Mouse (Mus musculus): ENCODE measurements at regions not wholly inside any gene's neighbourhood (a gene's known extent, or its start where the extent isn't known, plus 50 kb on each side); places are given as distances from the start of the nearest gene placed in this dataset.

DNA sequence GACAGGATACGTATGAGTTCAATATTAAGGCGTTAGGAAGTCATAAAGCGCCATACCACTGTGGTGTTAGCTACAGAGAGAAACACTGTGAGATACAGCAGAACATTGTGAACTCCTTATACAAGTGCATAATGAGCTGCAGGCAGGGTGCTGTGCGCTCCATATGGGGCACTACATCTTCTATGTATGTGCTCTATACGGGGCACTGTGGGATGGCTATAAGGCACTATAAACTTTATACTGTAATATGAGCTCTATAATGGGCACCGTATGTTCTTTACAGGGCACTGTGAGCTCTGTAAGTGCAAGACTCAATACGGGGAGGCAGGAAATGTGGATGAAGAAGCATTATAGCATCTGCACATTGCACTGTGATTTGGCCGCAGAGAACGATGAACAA is 183.2 kb upstream of the Krr1 start:
- ATAC-seq: no peak

DNA sequence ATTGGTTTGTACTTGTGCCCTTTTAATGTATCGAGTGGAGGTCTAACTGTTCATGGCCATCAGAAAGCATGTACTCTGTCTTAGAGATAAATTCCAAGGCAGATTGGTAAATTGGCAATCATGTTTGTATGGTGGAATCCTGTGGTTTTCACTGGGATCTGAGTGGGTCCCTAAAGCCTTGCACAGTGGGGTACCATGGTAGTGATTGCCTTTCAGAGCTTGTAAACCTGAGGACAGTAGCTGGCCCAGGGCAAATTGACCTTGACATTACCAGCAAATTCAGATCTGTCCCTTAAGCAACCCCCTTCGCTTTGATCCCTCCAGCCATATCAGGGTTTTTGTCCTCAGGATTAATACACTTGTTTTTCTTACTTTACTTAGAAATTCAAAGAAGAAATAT is 181.6 kb upstream of the Krr1 start:
- ATAC-seq: no peak

DNA sequence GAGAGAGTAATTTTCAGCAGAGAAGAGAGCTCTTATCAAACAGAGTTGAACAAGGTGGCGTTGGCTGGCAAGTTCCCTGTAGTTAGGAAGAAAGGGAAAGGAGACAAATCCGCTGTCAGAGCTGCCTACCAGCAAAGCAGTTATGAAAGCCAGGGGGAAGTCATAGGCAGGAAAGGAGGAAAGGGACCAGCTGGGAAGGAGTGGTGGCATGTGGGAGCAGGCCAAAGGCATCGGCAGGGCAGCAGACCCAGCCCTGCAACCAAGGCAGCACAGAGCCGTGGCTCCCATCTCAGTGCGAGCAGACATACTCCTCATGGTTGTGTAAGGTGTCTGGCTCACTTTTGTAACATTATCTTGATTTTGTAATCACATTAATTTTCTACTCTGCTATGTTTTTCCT is 177.4 kb upstream of the Krr1 start:
- ATAC-seq: no peak

DNA sequence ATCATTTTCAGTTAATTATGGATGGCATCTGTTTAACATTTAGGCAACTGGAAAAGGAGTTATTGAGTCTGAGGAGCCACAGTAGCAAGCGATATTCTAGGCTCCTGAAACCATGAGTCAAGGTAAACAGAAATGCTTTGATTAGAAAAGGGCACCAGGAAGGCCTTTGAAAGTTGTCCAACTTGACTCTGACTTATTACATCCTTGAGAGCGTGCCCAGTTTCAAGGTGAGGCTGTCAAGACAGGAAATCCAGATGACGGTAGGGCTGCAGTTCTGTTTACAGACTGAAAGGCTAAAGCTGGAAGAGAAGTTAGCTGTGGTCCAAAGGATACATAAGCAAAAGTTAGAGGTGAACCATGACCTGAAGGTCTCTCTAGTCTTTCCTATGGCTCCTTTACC is 176.7 kb upstream of the Krr1 start:
- ATAC-seq: no peak

DNA sequence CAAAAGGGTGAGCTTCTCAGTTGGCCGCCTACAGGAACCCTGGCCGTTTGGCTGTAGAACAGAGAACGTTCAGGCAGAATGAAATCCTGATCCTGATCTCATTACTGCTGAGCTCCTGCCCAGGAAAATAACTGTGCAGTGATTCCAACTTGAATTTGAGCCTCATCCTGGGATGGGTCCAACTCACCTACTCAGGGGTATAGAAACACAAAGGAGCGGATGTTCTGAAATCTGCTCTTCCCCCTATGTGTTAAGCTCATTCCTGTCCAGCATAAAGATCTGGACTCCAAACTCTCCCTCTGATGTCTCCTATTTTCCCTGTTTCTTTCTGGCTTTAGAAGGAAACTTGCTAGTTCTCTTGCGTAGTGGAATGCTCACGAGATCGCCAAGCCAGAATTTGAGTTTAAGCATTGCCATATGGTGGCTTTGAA is 173.6 kb upstream of the Krr1 start:
- ATAC-seq: no peak

DNA sequence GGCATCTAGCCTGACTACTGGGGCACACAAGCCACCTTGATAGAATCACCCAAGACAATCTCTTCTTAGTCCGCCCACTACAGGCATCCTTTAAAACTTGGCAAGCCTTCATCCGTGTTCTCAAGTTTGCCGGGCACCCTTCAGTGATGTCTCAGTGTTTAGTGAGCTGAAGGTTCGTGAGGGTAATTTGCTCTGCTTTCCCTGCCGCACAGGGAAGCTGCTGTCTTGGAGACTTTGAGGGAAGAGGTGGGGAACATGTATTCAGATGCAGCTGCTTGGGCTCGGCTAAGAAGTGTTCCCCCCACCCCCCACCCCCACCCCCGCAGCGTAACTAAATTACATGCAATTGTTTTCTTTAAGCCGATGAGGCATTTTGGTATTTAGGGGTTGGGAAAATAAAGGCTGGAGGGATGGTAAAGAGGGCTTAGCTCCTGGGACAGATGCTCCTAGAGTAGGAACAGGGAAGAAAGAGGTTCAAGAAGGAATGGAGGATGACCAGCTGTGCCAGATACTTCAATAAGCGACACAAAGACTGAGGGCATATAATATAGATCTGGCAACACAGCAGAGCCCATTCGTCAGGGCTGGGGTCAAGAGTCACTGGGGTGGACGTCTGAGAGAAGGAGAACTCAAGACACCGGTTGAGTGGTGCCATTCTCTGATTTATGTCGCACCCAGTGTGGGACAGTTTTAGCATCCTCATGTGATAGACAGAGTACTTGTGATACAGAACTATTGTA is 172.4 kb upstream of the Krr1 start:
- ATAC-seq: no peak

DNA sequence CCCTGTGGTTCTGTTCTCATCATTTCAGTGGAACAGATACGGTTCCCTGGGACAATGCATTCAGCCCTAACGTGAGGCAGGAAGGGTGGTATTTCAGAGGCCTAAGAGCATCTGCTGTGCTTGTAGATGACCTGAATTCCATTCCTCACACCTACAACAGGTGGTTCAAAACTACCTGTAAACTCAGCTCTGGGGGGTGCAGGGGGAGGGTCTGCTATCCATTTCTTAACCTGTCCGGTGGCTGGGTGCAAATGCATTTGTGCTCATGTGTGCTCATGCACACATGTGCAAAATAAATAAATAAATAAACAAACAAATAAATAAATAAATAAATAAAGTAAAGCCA is 171.9 kb upstream of the Krr1 start:
- ATAC-seq: no peak

DNA sequence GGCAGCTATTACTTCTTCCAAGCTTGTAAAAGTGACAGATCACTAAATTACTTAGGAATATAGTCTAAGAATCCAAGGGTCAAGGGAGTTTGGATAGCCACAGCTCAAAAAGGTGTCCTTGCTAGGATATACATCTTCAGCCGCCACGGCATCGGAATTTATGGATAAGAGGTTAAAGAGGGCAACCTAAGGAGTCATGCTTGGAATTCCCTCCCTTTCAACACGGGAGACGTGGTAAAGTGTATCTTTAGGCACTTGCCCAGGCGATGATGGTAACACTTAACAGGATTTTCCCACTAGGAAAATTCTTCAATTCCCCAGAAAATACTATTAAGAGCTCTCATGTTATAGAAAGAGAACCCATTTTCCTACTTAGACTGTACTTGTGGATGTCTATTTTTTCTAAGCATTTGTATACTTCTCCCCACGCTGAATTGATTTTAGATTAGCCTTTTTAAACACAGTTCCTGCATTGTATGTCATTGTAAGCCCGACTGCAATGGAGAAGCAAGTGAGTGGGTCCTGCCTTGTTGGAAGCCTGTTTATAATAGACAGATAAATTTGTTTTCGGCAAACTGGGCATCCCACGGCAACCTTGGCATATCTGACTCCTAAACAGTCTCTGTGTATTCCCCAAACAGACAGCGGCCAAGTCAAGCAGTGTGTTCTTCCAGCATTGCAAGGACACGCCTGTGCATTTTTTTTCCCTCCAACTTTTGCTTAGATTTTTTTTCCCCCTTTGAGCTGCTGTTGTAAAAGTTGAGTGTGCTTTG is 171.3 kb upstream of the Krr1 start:
- ATAC-seq: no peak

DNA sequence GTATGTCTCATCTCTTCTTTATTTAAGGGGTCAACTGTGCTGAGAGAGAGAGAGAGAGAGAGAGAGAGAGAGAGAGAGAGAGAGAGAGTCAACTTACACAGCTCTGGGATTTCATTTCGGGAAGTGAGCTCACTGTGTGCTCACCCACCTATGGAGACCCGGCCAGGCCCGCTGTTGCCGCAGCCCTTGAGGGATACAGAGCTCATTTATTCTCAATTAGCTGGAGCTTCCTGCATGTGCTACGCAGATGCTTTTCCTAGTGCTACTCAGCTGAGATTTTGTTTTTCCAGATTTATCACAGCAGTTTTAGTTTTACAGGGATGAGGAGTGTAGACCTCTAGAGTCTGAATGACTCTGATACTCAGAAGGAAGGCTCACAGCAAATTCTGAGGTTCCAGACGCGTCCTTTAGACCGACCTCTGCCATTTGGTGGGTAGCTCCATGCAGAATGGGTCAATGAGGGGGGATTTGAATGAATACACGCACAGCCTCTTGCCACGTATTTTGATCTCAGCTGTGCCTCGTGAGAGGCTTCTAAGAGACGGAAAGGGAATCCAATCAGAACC is 170.6 kb upstream of the Krr1 start:
- no peak for ATAC-seq

DNA sequence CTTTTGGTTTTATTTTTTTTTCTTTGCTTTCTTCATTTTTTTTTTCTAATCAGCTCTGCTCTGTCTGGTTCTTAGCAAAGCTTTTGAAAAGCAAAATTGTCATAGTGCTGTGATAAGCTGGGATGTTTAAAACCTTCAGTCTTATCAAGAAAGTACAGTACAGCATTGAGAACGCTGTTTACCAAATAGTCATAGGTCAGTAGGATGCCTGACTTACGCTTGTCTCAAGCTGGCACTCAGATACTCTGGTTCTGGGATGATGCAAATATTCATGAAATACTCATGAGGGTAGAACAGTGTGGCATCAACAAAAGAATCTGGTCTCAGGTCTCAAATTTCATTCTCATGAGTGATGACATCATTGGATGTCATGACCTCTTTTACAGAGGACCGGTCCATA is 166.1 kb upstream of the Krr1 start:
- ATAC-seq: no peak

DNA sequence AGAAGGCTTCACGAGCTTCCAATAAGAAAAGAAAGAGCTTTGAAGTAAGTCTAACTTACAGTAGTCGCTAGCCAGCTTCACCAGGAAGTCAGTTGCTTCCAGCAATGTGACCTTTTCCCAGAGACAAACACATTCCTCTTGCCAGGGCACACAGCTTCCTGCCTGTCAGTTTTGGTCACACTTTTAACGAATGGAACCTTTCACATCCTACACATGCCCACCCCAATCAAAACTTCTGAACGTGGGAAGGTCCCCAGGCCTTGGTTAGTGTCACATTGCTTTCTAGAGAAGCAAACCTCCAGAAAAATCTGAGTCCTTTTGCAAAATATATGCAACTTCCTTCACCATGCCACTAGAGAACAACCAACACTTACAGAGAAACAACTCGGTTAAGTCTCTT is 165.5 kb upstream of the Krr1 start:
- ATAC-seq: no peak

DNA sequence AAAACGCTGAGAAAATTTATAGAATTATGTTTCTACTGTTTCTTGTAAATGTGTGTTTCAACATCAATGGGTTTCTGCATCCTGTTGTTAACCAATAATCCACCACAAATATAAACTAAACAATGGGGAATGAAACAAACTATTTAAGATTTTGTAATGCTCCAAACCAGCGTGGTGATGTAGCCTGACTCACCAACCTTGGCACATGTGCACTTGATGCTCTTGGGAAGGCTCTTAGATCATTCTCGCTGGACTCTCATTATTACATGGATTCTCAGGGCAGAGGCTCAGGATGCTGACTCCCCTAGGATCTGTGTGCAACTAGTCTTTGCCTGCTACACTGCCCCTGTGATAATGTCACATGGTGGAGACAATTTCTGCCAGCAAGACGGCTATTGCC is 158.7 kb upstream of the Krr1 start:
- no peak for ATAC-seq

DNA sequence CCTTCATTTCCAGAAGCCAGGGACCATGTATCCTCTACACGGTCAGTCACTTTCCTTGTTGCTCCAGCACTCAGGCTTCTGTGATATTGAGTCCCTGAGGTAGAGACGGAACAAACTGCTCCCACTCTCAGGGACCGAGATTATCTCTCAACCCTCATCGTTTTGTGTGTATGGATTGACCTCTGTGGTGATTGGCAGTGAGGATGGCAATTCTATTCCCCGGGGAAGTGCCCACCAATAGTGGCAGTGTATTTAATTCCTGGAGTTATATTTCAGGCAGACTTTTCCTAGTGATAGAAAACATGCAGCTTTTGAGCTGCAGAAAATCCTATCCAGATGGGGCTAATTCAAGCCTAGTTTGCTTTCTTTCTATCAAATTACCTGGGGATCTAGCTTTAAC is 157.8 kb upstream of the Krr1 start:
- no peak for ATAC-seq

DNA sequence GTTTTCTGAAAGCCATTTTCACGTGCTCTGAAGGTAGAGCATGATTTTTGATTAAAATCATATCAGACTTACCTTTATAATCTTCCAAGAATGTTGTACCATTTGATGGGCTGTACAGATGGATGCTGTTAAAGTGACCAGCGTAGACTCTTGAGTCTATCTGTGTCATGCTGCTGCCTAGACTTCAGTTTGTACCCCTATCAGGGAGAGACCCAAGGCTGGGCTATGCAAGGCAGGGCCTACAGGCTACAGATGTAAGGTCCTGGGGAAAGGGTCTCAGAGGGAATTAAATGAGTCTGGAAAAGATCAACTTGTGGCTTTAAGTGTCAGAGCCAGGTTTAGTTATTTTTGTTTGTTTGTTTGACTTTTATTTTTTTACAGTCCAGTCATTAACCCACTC is 157.3 kb upstream of the Krr1 start:
- ATAC-seq: no peak

DNA sequence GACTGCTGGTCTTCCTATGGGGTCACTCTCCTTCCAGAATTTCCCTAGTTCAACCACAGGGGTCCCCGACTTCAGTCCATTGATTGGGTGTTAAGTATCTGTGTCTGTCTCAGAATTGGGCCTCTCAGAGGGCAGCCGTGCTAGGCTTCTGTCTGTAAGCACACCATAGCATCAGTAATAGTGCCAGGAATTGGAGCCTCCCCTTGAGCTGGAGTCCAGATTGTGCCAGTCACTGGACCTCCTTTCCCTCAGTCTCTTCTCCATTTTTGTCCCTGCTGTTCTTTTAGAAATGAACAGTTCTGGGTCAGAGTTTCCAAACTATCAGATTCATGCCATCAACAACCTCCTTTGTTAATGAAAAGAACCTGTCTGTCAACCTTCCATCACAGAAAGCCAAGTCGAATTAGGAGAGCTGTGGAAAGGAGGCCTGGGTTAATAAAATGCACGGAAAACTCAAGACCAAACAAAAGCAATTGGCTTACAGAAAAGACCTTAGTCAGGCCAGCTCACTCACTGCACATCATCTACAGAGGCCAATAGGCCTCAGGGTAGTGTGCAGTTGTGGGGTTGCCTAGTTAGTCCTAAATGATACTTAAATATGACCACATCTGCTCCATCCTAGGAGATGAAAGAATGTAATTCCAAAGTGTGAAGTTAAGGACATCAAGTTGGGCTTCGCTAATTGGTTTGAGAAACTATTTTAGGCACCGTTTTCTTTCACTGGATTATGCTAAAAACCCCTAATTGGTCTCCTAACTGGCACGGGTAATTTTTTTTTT is 156.5 kb upstream of the Krr1 start:
- no peak for ATAC-seq

DNA sequence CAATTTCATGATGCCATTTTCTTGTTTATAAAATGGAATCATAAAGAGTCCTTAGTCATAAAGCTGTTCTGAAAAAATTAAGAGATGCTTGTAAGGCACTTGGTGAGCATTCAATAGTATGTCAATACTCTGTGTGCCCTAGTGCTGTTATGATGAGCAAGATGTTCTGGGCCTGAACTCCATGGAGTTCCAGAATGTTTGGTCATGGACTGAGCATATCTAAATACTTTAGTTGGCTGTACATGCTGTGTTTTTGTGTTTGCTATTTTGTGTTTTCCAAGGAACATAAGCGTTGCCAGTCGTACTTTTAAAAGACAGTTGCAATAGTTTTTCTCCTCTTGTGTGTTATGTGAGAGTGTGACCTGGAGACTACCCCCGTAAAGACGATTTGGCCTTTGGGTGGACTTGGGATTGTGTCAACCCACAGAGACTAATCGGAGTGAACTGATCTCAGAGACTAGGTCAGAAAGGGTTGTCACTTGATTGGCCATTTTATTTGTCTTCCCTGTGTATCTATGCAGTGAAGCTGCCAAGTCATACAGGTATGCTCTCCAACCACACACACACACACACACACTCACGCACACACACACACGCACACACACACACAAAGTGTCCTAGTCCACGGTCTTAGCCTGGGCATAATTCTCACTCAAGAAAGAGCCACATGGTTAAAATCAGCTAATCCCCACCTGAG is 152.6 kb upstream of the Krr1 start:
- ATAC-seq: no peak

DNA sequence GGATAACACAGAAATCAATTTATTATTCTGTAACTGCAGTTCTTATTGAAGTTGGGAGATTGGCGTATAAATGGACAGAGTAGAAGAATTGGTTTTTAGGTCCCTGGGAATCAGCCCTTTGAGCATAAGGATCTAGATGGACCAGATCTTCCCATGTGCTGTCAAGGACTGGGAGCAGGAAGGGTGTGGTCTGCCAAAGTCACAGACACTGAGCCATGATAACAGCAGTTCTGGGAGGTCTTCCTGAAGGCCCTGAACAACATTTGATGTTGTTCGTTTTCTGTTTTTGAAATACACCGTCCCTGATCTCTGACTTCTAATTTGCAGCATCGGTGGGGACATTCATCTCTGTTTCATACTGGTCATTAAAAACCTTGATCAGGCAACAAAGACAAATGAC is 147.6 kb upstream of the Krr1 start:
- ATAC-seq: no peak

DNA sequence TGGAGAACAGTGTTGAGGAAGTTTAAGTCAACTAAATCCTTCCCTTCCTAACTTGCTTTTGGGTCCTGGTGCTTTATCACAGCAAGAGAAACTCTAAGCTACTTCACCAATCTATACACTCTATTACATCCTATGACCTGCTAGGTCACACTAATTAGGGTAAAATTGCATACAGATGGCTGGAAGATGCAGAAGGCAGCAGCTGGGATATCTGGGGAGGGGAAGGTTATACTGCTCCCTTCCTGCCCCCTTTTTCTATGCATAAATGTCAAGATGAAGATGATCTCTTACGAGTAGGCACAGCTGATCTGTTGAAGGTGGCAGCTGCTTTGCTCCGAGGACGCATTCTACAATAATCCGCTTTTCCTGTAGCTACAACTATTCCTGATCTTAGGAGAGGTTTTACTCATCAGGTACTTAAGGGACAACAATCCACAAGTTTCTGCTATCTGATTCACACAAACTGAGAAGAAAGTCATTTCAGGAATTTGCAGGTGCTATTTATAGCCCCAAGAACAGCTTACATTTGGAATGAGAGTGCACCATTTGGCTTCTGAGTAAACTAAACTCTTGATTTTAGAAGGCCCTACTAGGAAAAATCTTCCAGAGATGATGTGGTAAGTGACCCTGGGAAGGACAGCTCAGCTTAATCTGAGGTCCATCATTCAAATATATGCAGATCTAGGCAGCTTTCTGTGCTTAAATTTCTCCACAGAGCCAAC is 146.3 kb upstream of the Krr1 start:
- no peak for ATAC-seq

DNA sequence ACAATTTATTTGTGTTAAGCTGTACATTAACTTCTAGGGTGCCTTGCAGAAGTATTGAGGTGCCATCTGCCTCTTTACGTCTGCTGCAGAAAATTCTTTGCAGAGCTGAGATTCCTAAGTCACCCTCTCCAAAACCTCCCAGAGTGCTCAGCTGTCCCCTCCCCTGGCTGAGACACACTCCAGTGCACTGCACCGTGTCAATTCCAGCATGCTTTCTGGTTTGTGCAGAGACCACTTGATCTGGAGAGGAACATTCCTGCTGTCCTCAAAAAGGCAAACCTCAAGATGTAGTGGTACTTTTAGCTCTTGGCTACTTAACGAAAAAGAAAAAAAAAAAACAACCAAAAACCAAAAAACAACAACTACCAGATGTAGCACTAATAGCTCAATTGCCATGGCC is 145.2 kb upstream of the Krr1 start:
- ATAC-seq: no peak

DNA sequence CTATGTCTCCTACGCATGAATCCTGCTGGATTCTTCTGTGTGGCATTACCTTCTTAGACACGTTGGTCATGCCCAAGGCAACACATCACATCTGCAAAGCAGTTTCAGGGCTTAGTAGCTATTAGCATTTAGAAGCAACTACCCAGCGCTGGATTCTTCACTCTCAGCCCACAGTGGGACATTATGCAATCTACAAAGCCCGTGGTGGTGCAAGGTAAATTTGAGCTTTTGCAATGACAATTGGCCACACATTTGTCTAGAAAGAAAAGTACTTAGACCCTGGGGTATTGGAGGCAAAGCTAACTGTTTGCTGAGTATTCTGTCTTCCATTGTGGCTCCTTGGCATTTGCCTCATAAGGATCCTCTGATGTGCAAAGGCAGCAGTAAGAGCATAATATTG is 144.5 kb upstream of the Krr1 start:
- no peak for ATAC-seq

DNA sequence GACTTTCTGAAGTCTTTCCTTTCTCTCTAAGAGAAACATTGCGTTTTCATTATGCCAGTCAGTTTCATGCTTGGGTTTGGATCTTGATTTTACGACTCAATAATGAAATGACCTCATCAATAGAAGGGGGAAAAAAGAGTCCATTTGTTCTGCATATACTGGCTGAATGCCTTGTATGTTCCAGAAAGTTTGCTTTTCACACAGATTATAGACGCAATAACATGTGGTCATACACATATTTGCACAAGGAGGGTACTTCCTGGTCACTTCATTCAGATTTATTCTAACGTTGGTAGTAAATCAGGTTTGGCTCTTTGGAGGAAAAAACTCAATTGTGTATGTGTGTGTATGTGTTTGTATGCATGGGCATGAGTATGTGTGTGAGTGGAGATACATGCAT is 143.9 kb upstream of the Krr1 start:
- no peak for ATAC-seq

DNA sequence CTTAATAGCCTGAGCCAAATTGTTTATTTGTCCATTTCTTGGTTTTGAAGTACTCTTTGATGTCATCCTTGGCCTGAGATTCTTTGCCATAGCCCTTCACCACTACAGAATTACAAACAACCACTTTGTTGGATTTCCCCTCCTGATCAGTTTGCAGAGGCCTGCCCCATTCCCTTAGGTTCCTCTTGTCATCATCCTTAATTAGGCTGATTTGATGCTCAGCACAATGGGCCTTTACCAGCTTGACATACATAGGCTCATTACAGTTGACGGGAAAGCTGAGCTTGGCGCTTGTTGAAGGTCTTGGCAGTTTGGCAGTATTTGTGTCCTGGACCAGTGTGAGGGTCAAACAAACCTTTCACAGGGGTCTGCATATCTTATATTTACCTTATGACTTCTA is 143.2 kb upstream of the Krr1 start:
- no peak for ATAC-seq
